Mouse (Mus musculus) forebrain, embryonic 13.5 days (tissue): Measurements from ENCODE around the gene Psmc2. TPM values are rescaled to one million over a fixed set of nuclear protein-coding genes. Genes with fewer than 3 reads are reported as not detected.

ENCODE experiments used
- ATAC-seq: fragments of 200-750 bp; cut with Nextera tagmentation; 2 replicates; pipeline ENCODE4 v1.8.0; 2017
- H3K27ac ChIP-seq: fragments of 300-500 bp; sonication (generic); 2 replicates; pipeline ENCODE4 v1.5.1; 2015; ENCODE audit warnings: inconsistent platforms, mild to moderate bottlenecking, moderate library complexity
- H3K27me3 ChIP-seq: fragments of 300-500 bp; sonication (generic); 2 replicates; pipeline ENCODE4 v1.6.1; 2015; ENCODE audit warnings: mild to moderate bottlenecking, inconsistent platforms
- H3K36me3 ChIP-seq: fragments of 300-500 bp; sonication (generic); 2 replicates; pipeline ENCODE4 v1.6.1; 2015; ENCODE audit warnings: mild to moderate bottlenecking, inconsistent platforms; ENCODE audit not compliant: poor library complexity, severe bottlenecking
- H3K4me1 ChIP-seq: fragments of 300-500 bp; sonication (generic); 2 replicates; pipeline ENCODE4 v1.6.1; 2015; ENCODE audit warnings: inconsistent platforms
- H3K4me2 ChIP-seq: fragments of 300-500 bp; sonication (generic); 2 replicates; pipeline ENCODE4 v1.6.1; 2015; ENCODE audit warnings: inconsistent platforms, mild to moderate bottlenecking, moderate library complexity
- H3K4me3 ChIP-seq: fragments of 300-500 bp; sonication (generic); 2 replicates; pipeline ENCODE4 v1.5.1; 2015; ENCODE audit warnings: mild to moderate bottlenecking, inconsistent platforms
- H3K9ac ChIP-seq: fragments of 300-500 bp; sonication (generic); 2 replicates; pipeline ENCODE4 v1.6.1; 2015; ENCODE audit warnings: mild to moderate bottlenecking, inconsistent platforms
- H3K9me3 ChIP-seq: fragments of 300-500 bp; sonication (generic); replicated peaks from 2 replicates; pipeline ENCODE4 v1.6.1; 2016; ENCODE audit warnings: inconsistent platforms
- WGBS: fragments of 180-500 bp; shearing (Covaris S2); methylation state at CpG from one replicate; pipeline ENCODE4 v1.1.7; 2015; 5-methylcytosine and 5-hydroxymethylcytosine counted together
- polyA plus RNA-seq: library from polyadenylated mRNA; unstranded; fragments of >200 nt; fragmentation: Nextera tagmentation; extraction: Ambion mirVana; gene quantifications from 2 replicates; pipeline ENCODE4 v1.2.1, GENCODE M21; 2015

The Psmc2 gene
- 214 and 219 TPM in 2 replicates for polyA plus RNA-seq

- H3K27me3 ChIP-seq = no peaks in the 10 kb centered on the region
- peak; percentile 97 for ATAC-seq
- H3K9me3 ChIP-seq = no peaks in the 10 kb centered on the region
- WGBS = 0% methylated on average over 24 of the region's 37 CpGs
- peak within 1 kb of the TSS; percentile 97 for H3K4me2 ChIP-seq
- peak within 1 kb of the TSS; percentile 87 for H3K9ac ChIP-seq
- peak within 1 kb of the TSS; percentile 85 for H3K27ac ChIP-seq
- H3K36me3 ChIP-seq = peaks cover 33% of the 10 kb centered on the region
- H3K4me1 ChIP-seq = peaks cover 40% of the 10 kb centered on the region
- peak within 1 kb of the TSS; percentile 97 for H3K4me3 ChIP-seq
These were observed at the start of gene Psmc2, which contains the start of gene Dnajc2 for GRCm38 (mm10) chr5:21785053-21785452. Gene Psmc2 (plus strand): TSS chr5:21785283. Gene Dnajc2 (minus strand): TSS chr5:21785251.

- no peak overlapping the region for H3K9ac ChIP-seq
- H3K27me3 ChIP-seq = no peaks in the 10 kb centered on the region
- H3K4me3 ChIP-seq = no peak overlapping the region
- ATAC-seq = no peak
- peaks cover 22% of the 10 kb centered on the region for H3K36me3 ChIP-seq
- no peaks in the 10 kb centered on the region for H3K9me3 ChIP-seq
- 27% methylated on average over 10 of the region's 10 CpGs for WGBS
- H3K4me1 ChIP-seq = peaks cover 50% of the 10 kb centered on the region
- no peak overlapping the region for H3K27ac ChIP-seq
- H3K4me2 ChIP-seq = peak overlapping the region; percentile 21; the same call in 1 of the 2 replicates
These were observed 49.5 kb upstream of the Psmc2 start for GRCm38 (mm10) chr5:21735584-21735983.

GRCm38 (mm10) chr5:21736046-21736445, 49.0 kb upstream of the Psmc2 start:
- no peak overlapping the region for H3K4me2 ChIP-seq
- no peaks in the 10 kb centered on the region for H3K27me3 ChIP-seq
- WGBS = 86% methylated on average over 11 of the region's 11 CpGs
- no peaks in the 10 kb centered on the region for H3K9me3 ChIP-seq
- H3K36me3 ChIP-seq = peaks cover 23% of the 10 kb centered on the region
- peaks cover 47% of the 10 kb centered on the region for H3K4me1 ChIP-seq
- H3K27ac ChIP-seq = no peak overlapping the region
- H3K4me3 ChIP-seq = no peak overlapping the region
- no peak for ATAC-seq
- no peak overlapping the region for H3K9ac ChIP-seq

DNA sequence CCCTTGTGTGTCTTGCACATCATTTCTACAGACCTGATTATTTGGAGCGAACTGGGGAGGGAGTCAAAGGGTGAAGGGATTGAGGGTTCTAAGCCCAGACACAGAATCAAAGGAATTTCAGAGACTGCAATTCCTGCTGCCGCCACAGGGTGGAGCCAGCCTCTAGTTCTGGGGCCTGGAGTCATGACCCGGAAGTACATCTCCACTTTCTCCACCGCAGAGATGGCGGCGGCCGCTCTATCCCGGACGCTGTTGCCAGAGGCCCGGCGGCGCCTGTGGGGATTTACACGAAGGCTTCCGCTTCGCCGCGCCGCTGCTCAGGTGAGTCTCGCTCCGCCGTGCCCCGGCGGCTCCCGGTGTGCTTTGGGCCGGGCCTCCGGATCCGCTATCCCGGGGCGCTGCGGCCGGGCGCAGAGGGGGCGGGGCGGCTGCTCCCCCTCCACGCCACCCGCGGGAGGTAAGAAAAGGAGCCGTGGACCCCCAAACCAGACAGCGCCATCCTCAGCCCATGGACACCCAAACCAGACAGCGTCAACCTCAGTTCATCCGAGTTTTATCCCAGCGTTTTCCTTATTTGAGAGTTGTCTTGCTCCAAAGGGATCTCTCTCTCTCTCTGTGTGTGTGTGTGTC, 48.0 kb upstream of the Psmc2 start, which contains the start of gene Pmpcb:
Gene Pmpcb, plus strand, starts transcription at position 186 of the 630 bp plus-strand sequence.
- no peaks in the 10 kb centered on the region for H3K27me3 ChIP-seq
- no peaks in the 10 kb centered on the region for H3K9me3 ChIP-seq
- peak within 1 kb of the TSS; percentile 91 for H3K9ac ChIP-seq
- peaks cover 42% of the 10 kb centered on the region for H3K4me1 ChIP-seq
- peak within 1 kb of the TSS; percentile 92 for H3K4me2 ChIP-seq
- peak within 1 kb of the TSS; percentile 93 for H3K4me3 ChIP-seq
- under 1% methylated on average over 38 of the region's 42 CpGs for WGBS
- H3K36me3 ChIP-seq = peaks cover 34% of the 10 kb centered on the region
- peak within 1 kb of the TSS; percentile 73 for H3K27ac ChIP-seq
- ATAC-seq = peak; percentile 75

- Histone ChIP-seq H3K9me3 (no peaks in the 10 kb centered on the region), H3K27me3 (no peaks in the 10 kb centered on the region), H3K9ac (peak overlapping the region; percentile 91), H3K36me3 (peaks cover 39% of the 10 kb centered on the region), H3K4me3 (peak overlapping the region; percentile 93), H3K4me2 (peak overlapping the region; percentile 92), H3K27ac (no peak overlapping the region), H3K4me1 (peaks cover 38% of the 10 kb centered on the region)
- ATAC-seq = no peak
- 30% methylated on average over 10 of the region's 10 CpGs for WGBS
These were observed 47.5 kb upstream of the Psmc2 start for GRCm38 (mm10) chr5:21737620-21738019.

- H3K36me3 ChIP-seq = peaks cover 54% of the 10 kb centered on the region
- WGBS = 95% methylated on average over 11 of the region's 11 CpGs
- ATAC-seq = no peak
These were observed 46.0 kb upstream of the Psmc2 start for GRCm38 (mm10) chr5:21739120-21739519.

DNA sequence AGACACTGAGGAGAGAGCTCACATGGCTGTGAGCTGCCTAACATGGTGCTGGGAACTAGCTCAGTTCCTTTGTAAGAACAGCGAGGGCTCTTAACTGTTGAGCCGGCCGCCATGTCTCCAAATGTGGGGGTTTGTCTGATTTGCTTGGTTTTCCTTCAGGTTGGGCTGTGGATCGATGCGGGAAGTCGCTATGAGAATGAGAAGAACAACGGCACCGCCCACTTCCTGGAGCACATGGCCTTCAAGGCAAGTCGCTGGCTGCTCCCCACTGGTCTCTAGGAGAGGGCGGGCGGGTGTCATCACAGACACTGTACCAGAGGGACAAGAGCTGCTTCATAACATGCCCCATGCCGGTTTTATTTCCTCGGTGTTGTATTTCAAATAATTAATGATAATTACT, 45.2 kb upstream of the Psmc2 start:
- Histone ChIP-seq H3K4me2 (no peak overlapping the region), H3K4me1 (peaks cover 16% of the 10 kb centered on the region), H3K27me3 (no peaks in the 10 kb centered on the region), H3K4me3 (no peak overlapping the region), H3K27ac (no peak overlapping the region), H3K9me3 (no peaks in the 10 kb centered on the region), H3K36me3 (peaks cover 62% of the 10 kb centered on the region), H3K9ac (no peak overlapping the region)
- WGBS = 95% methylated on average over 13 of the region's 13 CpGs
- ATAC-seq = no peak

More at GRCm38 (mm10) chr5:21739120-21739519, 46.0 kb upstream of the Psmc2 start:
- H3K4me1 ChIP-seq = peaks cover 24% of the 10 kb centered on the region
- H3K4me2 ChIP-seq = no peak overlapping the region
- no peaks in the 10 kb centered on the region for H3K27me3 ChIP-seq
- no peaks in the 10 kb centered on the region for H3K9me3 ChIP-seq
- no peak overlapping the region for H3K4me3 ChIP-seq
- no peak overlapping the region for H3K9ac ChIP-seq
- no peak overlapping the region for H3K27ac ChIP-seq

GRCm38 (mm10) chr5:21743606-21744005, 41.5 kb upstream of the Psmc2 start:
- Histone ChIP-seq H3K27me3 (no peaks in the 10 kb centered on the region), H3K9me3 (no peaks in the 10 kb centered on the region), H3K27ac (no peak overlapping the region), H3K4me3 (no peak overlapping the region), H3K36me3 (peaks cover 97% of the 10 kb centered on the region), H3K4me1 (peaks cover 1% of the 10 kb centered on the region), H3K9ac (no peak overlapping the region), H3K4me2 (no peak overlapping the region)
- WGBS = 95% methylated on average over 10 of the region's 10 CpGs
- ATAC-seq = no peak

DNA sequence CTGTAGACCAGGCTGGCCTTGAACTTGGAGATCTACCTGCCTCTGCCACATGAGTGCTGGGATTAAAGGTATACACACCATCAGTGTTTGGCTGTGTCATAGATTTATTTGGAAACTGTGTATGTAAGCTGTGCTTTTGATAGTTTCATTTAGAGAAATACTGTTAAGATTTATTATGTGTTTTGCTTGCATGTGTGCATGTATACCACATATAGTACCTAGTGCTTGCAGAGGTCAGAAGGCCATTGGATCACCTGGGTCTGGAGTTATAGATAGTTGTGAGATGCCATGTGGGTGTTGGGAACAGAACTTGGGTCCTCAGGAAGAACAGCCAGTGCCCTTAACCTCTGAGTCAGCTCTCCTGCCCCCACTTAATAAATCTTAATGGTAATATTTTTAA, 40.4 kb upstream of the Psmc2 start:
- no peaks in the 10 kb centered on the region for H3K27me3 ChIP-seq
- H3K9me3 ChIP-seq = no peaks in the 10 kb centered on the region
- no peak overlapping the region for H3K9ac ChIP-seq
- no peak for ATAC-seq
- no peak overlapping the region for H3K4me2 ChIP-seq
- H3K4me3 ChIP-seq = no peak overlapping the region
- H3K36me3 ChIP-seq = peaks cover 97% of the 10 kb centered on the region
- no peak overlapping the region for H3K27ac ChIP-seq
- H3K4me1 ChIP-seq = no peaks in the 10 kb centered on the region

DNA sequence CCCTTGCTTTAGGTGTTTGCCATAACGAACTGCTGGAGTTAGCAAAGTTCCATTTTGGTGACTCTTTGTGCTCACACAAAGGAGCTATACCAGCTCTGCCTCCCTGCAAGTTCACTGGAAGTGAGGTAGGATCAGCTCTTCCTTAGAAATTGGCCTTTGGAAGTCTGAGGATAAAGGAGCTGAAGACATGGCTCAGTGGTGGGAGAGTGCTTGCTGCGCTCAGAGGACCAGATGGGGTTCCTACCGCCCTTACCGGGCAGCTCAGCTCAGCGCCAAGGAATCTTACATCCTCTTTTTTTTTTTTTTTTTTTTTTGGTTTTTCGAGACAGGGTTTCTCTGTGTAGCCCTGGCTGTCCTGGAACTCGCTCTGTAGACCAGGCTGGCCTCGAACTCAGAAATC, 39.1 kb upstream of the Psmc2 start:
- no peaks in the 10 kb centered on the region for H3K4me1 ChIP-seq
- H3K27ac ChIP-seq = no peak overlapping the region
- H3K27me3 ChIP-seq = no peaks in the 10 kb centered on the region
- H3K4me2 ChIP-seq = no peak overlapping the region
- ATAC-seq = no peak
- no peak overlapping the region for H3K9ac ChIP-seq
- 92% methylated on average over 7 of the region's 8 CpGs for WGBS
- no peaks in the 10 kb centered on the region for H3K9me3 ChIP-seq
- no peak overlapping the region for H3K4me3 ChIP-seq
- peaks cover 100% of the 10 kb centered on the region for H3K36me3 ChIP-seq

- Histone ChIP-seq H3K4me3 (no peak overlapping the region), H3K27ac (no peak overlapping the region), H3K9ac (no peak overlapping the region), H3K27me3 (no peaks in the 10 kb centered on the region), H3K9me3 (no peaks in the 10 kb centered on the region), H3K4me2 (no peak overlapping the region), H3K4me1 (no peaks in the 10 kb centered on the region), H3K36me3 (peaks cover 70% of the 10 kb centered on the region)
- WGBS = 92% methylated on average over 4 of the region's 4 CpGs
- no peak for ATAC-seq
These were observed 16.6 kb upstream of the Psmc2 start for GRCm38 (mm10) chr5:21768506-21768905.

DNA sequence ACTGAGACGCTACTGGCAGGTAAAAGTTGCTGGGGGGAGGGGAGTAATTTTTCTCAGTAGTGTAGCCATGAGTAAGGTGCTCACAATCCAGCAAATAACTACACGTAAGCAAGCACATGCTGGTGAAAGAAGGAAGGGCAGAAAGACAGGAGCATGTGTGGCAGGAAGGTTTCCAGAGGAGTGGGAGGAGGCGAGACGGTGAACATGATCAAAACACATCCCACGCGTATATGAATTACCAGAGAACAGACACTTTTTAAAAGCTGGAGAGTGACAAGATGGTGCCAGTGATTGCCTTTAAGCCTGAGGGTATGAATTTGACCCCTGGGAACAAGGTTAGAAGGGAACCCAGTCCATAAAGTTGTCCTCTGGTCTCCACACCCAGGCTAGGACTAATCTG, 15.2 kb upstream of the Psmc2 start:
- no peaks in the 10 kb centered on the region for H3K27me3 ChIP-seq
- H3K27ac ChIP-seq = no peak overlapping the region
- peaks cover 70% of the 10 kb centered on the region for H3K36me3 ChIP-seq
- H3K9ac ChIP-seq = no peak overlapping the region
- ATAC-seq = no peak
- no peak overlapping the region for H3K4me2 ChIP-seq
- WGBS = 96% methylated on average over 6 of the region's 6 CpGs
- H3K4me1 ChIP-seq = no peaks in the 10 kb centered on the region
- no peaks in the 10 kb centered on the region for H3K9me3 ChIP-seq
- H3K4me3 ChIP-seq = no peak overlapping the region

DNA sequence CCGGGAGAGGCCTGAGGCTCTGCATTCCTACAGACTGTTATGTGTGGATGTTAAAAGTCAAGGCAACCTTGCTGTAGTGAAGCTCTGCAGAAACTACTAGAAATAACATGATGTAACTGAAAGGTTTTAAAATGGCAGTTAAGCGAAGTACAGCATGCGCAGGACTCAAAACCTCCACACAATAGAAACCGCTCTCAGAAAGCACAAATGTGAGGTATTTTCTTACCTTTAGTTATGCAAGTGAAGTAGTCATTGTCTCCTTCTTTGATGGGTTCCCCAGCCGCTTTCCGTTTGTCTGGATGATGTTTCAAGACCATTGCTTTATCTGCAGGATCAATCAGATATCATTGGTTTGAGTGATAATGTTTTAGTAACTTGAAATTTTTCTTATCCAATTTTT, 8.6 kb upstream of the Psmc2 start:
- H3K27ac ChIP-seq = no peak overlapping the region
- no peak overlapping the region for H3K4me2 ChIP-seq
- H3K9me3 ChIP-seq = no peaks in the 10 kb centered on the region
- no peaks in the 10 kb centered on the region for H3K4me1 ChIP-seq
- no peak overlapping the region for H3K9ac ChIP-seq
- WGBS = 94% methylated on average over 6 of the region's 6 CpGs
- H3K27me3 ChIP-seq = no peaks in the 10 kb centered on the region
- H3K36me3 ChIP-seq = peaks cover 76% of the 10 kb centered on the region
- ATAC-seq = no peak
- H3K4me3 ChIP-seq = no peak overlapping the region
